In the genomic region with DNA sequence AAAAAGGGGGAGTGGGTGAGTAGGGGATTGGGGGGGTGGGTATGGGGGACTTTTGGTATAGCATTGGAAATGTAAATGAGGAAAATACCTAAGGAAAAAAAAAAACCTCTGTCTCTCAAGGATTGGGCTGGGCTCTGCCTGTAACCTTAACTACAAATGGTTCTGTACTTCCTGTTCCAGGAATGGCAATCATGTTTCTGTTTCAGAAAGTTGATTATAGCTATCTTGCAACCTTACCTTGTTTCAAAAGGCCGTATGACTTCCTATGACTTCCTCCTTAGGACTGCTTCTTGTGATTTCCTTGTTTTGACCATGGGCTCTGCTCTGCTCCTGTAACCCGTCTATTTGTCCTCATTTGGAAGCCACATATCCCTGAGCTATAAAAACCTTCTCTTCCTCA, we compare ENCODE assay signal across 19 mouse cellular contexts.
"Had no signal": no experiment of that assay in that cellular context is flagged by ENCODE, and none has a peak within 500 bp of the region (broad histone marks: within the 10 kb centered on the region; RNA-seq: fewer than 3 reads in every experiment).

No protein-coding gene starts in this region.

- ATAC-seq: midbrain, embryonic 15.5 days had no signal

- H3K27me3 ChIP-seq: kidney, embryonic 15.5 days; limb, embryonic 12.5 days; limb, embryonic 15.5 days; liver, embryonic 15.5 days; lung, embryonic 15.5 days; midbrain, embryonic 15.5 days; neural tube, embryonic 12.5 days; neural tube, embryonic 15.5 days had no signal

- H3K9me3 ChIP-seq: kidney, embryonic 15.5 days; limb, embryonic 12.5 days; limb, embryonic 15.5 days; liver, embryonic 15.5 days; lung, embryonic 15.5 days; midbrain, embryonic 12.5 days; midbrain, embryonic 15.5 days; neural tube, embryonic 12.5 days; neural tube, embryonic 15.5 days had no signal

- H3K4me2 ChIP-seq: kidney, embryonic 15.5 days; limb, embryonic 12.5 days; limb, embryonic 15.5 days; liver, embryonic 11.5 days; liver, embryonic 15.5 days; lung, embryonic 15.5 days; midbrain, embryonic 12.5 days; midbrain, embryonic 15.5 days; neural tube, embryonic 12.5 days; neural tube, embryonic 15.5 days had no signal

- H3K27ac ChIP-seq: kidney, embryonic 15.5 days; limb, embryonic 12.5 days; limb, embryonic 15.5 days; liver, embryonic 15.5 days; lung, embryonic 15.5 days; midbrain, embryonic 12.5 days; midbrain, embryonic 15.5 days; neural tube, embryonic 12.5 days; neural tube, embryonic 15.5 days had no signal

- H3K4me3 ChIP-seq: kidney, embryonic 15.5 days; limb, embryonic 12.5 days; limb, embryonic 15.5 days; liver, embryonic 15.5 days; lung, embryonic 15.5 days; midbrain, embryonic 12.5 days; midbrain, embryonic 15.5 days; neural tube, embryonic 12.5 days; neural tube, embryonic 15.5 days had no signal

- H3K9ac ChIP-seq: kidney, embryonic 15.5 days; limb, embryonic 12.5 days; limb, embryonic 15.5 days; liver, embryonic 15.5 days; lung, embryonic 15.5 days; midbrain, embryonic 12.5 days; midbrain, embryonic 15.5 days; neural tube, embryonic 12.5 days; neural tube, embryonic 15.5 days had no signal

- DNase-seq: kidney, adult 8-10 months; kidney, postnatal 10 days; kidney, postnatal 36 days; left cerebral cortex, postnatal 4 days; lung, adult 18-20 months; lung, postnatal 10 days; right cerebral cortex, adult 18-20 months; right cerebral cortex, postnatal 14 days; thymus, adult 18-20 months had no signal

- H3K36me3 ChIP-seq: kidney, embryonic 15.5 days; limb, embryonic 12.5 days; limb, embryonic 15.5 days; liver, embryonic 15.5 days; lung, embryonic 15.5 days; midbrain, embryonic 12.5 days; midbrain, embryonic 15.5 days; neural tube, embryonic 12.5 days; neural tube, embryonic 15.5 days had no signal

- H3K4me1 ChIP-seq: kidney, embryonic 15.5 days; limb, embryonic 15.5 days; liver, embryonic 15.5 days; midbrain, embryonic 12.5 days; midbrain, embryonic 15.5 days; neural tube, embryonic 12.5 days; neural tube, embryonic 15.5 days had no signal
